Mouse (Mus musculus) ES-CJ7 (cell line): ENCODE data around the gene Kcnj10.

ENCODE experiments used
- DNase-seq: peaks from one replicate; pipeline ENCODE4 v3.0.0; 2011; ENCODE audit warnings: low read depth, low spot score

The Kcnj10 gene

DNA sequence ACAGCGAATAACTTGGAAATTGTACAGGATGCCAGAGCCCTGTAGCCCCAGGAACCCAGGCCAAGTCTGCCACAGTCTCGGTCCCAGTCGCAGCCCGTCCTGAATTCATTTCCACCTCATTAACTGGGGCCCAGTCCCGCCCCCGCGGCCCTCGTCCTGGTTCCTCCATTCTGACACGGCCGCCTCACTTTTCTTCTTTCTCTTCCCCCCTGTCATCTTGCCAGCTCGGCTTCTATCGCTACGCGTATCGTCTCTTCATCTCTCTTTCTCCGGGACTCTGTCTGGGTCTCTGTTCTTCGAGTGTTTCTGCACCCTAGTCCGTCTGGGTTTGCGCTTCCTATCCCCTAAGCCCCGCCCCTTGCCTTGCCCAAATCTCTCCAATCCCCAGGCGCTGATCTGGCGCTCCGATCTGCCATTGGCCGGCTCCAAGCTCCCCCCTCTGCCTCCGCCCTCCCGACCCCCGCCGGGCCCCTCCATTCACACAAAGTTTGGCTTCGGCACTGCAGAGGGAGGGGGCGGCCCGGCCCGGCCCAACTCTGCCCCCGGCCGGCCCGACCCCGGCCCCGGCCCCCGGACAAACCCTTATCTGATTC is at the start of gene Kcnj10:
Gene Kcnj10 (plus strand): TSS at position 482 of the 593 bp plus-strand sequence.
- DNase-seq: peak; percentile 92

DNA sequence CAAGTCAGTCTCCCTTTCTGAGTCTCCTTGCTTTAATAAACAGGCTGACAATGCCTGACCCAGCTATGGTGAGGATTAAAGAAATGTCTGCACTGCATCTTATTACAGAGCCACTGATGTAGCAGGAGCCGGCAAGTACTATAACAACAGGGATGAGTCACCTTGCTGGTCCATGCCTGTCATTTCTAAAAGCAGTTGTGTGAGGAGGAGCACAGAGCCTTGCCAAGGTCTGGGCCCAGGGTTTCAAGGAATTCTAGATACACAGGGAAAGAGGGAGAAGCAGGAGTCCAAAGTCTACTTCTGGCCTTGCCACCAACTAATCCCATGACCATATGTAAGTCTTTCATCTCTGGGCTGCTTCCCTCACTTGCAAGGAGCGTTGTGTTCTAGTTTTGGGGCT is 48.1 kb upstream of the Kcnj10 start:
- no peak for DNase-seq

DNA sequence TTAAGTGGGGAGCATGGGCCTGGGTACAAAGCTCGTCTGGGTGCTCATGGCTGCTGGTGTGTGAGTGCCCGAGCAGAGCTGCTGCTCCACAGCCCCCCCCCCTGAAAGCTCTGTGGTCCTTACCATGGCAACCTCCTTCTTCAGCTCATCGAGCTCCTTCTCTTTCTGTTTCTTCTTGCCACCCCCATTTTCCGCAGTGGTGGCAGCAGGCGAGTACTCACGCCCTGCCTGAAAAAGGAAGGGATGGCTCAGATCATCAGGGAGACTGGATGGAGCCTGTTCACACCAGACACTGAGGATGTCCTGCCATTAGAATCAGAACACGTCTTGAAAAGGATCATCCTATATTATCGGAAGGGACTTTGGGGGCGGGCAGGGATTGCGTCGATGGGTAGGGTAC is 47.6 kb upstream of the Kcnj10 start:
- DNase-seq: no peak

DNA sequence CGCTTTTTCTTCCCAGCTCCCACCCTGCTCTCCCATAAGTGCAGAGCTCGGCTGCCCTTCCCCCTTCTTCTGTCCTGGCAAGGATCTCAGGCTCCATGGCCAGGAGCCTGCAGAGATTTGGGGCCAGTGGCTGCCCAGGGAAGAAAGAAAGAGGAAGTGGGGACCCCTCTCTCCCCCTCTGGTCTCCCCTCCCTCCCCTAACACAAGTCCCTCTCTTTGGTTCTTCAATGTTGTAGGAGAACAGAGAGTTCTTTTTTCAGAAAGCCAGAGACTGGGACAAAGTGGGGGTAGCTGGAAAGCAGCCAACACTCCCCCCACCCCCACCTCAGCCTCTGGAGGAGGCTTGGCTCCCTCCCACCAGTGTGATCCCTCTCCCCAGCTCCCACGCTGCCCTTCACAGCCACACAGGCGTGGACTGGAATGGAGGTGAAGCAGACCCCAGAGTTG is 45.2 kb upstream of the Kcnj10 start:
- no peak for DNase-seq

DNA sequence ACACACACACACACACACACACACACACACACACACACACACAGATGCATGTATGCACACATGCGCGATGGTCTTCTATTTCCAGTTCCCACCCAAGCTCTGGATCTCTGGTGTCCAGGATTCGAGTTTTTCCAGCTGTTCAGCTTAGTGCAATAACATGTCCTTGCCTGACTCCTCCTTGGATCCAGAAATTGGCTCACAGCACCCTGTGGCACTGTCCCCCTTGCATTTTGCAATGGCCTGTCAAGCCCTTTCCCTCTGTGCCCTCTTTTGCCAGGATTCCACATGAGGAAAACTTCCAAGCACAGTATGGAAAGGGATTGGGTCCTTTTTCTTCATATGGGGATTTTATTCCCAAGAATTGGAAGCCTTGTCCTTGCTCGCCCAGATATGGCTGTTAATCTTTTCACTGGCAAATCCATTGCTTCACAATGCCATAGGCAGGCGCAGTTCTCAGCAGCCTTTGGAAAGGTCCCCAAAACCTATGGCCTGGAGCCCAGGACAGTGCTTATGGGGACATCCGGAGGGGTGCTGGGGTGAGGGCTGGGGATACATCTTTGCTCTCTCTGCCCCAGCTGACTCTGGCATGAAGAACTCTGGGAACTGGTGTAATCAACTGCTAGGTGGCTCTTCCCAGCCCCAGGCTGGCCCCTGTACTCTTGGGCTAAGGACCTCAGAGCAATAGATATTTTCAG is 44.0 kb upstream of the Kcnj10 start:
- no peak for DNase-seq

DNA sequence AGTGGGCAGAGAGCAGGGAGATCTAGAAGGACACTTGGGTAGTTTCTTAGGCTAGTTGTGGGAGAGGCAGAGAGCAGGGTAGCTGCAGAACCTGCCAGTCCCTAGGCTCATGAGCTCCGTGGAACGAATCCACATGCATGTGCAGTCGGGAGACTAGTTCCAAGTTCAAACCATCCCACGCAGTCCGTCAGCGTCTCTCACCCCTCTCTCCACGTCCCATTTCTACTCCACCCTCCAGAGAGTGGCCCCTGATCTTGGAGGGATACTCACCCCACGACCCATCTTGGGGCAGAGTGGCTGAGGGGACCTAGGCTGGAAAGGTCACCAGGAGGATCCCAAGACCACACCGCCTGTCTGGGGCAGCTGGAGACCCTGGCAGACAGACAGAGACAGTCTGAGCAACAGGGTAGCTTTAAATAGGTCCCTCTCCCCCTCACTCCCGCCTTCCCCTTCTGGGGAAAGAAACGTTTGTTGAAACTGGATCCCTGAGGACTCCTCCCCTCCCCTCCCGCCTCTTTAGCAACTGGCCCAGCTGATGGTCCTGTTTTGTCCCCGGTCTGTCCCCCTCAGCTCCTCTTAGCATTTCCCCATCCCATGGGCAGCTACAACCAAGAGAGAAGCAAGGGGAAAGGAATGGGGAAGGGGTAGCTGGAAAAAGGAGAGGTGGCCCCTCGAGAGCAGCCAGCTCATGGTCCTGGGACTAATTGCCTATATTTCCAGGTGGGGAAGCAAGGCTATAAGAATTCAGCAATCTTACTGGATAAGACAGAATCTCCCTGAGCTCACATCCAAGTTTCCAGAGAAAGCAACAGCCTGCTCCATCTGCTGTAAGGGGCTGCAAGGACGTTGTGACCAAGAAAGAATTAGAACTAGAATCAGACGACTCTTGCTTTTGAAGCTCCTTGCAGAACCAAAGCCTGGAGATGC is 43.1 kb upstream of the Kcnj10 start, which contains the start of gene Atp1a2:
Gene Atp1a2 (minus strand): TSS at position 454 of the 927 bp plus-strand sequence.
- DNase-seq: no peak

DNA sequence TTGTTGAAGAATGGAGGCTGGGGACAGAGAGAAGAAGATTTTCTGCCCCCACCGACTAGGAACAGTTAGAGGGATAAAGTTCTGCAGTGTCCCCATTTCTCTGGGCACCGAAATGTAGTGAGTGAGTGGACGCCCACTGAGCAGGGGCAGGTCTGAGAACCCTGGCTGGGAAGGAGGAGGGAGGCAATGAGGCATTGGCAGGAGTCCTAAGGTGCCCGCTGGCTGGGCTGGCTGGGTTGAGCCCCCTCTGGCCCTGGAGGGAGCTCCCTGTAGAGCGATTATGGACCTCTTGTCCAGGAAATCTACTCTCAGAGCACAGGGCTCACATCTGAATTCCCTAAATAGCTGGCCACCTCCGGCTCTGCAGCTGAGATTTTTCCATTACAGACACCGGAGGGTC is 41.5 kb upstream of the Kcnj10 start:
- no peak for DNase-seq

DNA sequence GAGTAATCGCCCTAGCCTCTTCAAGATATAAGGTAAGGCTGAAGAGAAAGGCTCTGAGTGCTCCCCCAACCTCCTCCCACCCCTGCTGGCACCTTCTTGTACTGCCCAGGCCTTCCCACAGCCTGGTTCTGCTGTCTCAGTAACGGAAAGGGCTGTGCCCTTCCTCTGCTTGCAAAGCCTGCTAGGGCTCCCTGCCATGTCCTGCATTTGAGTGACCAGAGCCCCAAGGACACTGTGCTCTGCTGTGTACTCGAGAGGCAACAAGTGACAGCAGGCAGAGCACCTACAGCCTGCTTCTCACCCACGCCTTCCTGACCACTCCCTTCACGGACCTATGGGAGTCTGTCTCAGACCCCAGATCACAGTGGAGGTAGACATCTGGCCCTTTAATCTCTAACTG is 40.8 kb upstream of the Kcnj10 start:
- DNase-seq: no peak

DNA sequence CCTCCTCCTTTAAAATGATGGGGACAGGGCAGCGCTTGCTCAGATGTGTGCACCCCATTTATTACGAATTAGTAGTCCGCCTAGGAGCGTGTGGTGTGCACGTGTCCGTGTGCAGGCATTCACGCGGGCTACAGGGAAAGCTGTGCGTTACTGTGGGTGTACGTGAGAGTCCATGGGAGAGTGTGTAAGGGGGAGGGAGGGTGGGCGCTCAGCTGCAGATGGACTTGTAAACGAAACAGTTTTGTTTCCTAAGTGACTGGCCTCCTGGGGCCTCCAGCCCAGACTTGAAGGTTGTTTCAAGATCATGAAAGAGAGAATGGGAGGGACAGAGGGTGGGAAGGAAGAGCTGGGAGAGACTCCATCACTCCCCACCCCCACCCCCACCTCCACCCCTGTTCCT is 39.8 kb upstream of the Kcnj10 start:
- peak; percentile 69 for DNase-seq

DNA sequence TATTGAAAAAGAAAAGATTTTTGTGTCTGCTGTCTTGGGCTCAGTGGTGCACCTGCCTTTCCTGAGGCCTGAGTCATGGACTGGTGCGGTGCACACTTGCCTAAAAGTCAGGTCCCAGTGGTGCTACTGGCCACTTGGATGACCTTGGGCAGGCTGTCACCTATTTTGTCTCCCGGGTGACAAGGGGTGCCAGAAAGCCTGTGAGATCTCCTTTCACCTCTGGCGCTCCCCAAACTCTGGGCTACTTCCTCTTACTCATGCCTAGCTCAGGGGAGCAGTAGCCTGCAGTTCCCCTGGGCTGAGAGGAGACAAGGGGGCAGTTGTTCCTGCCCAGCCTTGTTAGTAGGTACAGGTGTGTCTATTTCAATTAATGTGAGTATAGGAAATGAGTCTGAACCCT is 38.7 kb upstream of the Kcnj10 start:
- DNase-seq: no peak

DNA sequence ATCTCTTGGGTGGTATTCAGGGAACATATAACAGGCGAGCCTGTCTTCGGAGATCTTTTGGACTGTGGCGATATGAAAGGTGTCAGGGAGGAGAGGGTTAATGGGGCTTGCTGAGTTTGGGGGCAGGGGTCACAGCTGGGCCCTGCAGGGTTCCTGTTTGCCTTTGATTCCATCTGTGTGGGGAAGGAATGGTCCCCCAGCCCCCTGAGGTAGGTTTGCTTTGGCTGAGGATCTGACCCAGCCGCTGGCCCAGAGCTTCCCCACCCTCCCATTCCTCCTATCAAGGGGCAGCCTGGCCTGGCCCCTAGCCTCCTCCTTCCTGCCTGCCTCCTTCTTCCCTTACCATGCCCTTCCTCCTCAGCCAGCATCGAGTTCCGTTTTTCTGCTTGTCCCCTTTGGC is 38.2 kb upstream of the Kcnj10 start:
- no peak for DNase-seq

DNA sequence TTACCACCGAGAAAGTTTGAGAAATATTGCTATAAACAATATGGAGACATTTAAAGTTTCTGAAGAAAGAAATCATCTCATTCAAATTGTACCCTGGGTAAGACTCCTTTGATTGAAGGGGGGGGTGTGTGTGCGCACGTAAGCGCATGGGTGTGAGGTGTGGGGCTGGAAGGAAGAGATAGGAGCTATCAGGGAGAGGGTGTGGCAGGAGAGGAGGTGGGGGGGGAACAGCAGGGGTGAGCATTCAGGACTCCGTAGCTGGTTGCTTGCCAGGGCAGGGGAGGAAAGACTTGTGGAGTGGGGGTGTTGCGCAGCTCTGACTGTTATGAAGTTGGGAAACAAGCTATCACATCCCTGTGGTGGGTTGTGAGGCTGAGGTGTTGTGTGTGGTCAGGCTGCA is 36.6 kb upstream of the Kcnj10 start:
- DNase-seq: no peak

DNA sequence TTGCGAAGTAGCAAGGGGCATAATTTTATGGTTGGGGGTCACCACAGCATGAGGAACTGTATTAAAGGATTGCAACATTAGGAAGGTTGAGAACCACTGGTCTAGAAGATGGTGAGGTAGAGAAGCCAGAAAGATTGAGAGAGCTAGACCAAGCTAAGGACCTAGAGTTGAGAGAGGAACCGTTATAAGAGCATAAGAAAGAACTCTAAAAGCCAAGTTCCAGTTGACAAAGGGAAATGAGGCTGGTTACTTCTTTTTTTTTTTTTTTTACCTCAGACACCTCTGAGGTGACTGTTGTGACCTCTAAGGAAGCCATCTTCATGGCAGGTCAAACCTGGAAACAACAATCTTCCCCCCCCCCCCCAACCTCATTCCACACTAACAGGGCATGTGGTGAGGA is 35.9 kb upstream of the Kcnj10 start:
- DNase-seq: no peak

DNA sequence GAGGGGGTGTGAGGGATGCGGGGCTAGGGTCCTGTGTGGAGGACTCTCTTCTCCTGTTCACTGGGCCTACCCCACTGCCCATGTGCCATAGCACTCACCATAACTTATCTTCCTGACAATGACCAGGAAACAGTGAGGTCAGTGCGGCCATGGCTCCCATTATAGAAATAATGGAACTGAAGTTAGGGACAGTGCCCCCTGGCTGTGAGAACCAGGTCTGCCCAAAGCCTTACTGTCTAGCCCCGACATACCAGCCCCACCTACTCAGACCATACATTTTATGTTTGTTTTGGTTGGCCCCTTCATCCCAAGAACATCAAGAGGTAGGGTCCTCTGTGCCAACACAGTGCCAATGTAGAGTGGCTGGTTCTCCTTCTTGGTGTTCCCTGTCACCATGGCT is 35.4 kb upstream of the Kcnj10 start:
- DNase-seq: peak; percentile 57

DNA sequence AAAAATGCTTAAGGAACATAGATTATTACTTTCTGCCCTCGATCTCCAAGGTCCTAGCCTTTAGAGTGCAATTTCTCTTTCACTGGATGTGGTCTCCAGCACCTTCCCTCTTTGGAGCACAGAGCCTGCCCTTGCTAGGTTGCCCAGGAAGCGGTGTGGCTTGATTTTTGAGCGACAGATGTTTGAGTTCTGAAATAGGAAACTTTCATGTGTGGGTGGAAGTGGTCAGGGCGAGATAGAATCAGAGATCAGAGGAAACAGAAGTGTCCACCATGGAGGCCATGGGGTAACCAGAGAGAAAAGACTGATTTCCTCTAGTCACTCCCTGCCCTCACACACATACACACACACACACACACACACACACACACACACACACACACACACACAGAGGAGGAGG is 34.8 kb upstream of the Kcnj10 start:
- no peak for DNase-seq

DNA sequence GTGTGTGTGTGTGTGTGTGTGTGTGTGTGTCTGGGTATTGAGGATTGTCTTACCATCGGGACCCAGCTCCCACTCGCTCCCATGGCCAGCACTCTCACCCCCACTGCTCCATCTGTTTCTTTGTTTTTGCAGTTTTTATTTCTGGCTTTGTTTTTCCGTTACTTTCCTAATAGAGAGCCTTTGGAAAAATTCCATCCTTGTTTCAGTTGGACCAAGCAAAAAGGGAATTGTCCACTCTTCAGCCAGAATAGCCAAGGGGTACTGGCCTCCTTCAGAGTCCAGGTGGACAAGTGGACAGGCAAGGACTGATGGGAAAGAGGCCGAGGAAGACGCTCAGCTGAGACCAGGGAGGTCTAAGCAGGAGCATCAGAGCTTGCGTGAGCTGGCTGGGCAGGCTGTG is 34.1 kb upstream of the Kcnj10 start:
- no peak for DNase-seq

DNA sequence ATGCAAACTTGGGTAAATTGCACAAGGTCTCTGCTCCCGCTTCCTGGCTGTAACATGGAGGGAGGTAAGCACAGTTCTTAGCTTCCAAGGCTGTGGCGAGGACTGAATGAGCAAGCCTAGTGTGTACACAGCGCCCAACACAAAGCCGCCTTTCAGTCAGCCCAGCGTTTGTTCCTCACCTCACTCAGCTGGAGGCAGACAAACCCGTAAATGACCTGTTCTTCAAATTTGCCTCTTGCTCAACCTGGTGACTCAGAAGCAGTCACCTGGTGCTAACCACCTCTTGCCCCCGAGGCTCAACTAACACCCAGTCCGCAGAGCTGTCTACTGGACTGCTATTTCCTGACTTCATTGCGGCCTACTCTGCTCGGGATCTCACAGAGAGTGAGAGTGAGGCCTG is 33.1 kb upstream of the Kcnj10 start:
- no peak for DNase-seq

DNA sequence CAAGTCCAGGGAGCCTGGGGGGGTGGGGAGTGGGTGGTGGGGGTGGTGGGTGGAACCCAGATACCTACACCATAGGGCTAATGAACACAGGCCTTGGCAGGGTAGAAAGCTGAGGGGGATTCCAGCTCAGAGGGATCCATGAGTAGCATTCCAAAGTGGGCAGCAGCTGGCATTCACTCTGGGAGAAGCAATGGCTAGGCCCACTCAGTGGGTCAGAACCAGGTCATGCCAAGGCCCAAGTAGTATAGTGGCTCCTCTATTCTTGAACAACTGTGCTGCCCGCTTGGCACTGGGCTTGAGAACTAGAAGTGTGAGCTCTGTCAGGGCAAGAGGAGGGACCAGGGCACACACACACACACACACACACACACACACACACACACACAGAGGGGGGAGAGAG is 32.6 kb upstream of the Kcnj10 start:
- DNase-seq: no peak

DNA sequence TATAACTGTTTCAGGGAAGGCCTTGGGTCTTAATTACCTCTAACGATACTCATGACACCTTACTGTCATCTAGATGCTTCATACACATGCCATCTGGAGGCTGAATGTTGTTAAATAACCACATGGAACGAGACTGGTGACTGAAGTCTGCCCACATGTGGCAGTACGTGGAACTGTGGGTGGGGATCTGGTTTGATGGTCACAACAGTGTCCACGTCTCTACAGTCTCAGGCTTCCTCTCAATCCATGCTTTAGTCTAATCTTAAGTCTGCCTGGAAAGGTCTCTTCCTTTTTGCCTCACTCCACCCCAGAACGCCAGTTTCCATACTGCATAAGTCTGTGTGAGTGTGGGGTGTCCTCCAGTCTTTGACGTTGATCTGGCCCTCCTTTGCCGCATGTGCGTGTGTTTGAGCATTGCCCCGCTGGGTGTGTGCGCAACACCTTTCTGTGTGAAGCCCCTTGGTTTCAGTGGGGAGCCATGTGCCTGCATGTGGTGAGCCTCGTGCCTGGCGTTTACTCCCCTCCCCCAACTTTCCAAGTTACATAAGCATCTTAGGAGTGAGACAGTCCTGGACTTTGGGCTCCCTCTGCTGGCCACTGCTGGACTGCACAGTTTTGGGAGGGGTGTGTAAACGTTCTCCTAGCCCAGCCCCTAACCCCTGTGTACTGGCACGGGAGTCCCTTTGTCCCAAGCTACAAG is 31.2 kb upstream of the Kcnj10 start:
- DNase-seq: peak; percentile 99

DNA sequence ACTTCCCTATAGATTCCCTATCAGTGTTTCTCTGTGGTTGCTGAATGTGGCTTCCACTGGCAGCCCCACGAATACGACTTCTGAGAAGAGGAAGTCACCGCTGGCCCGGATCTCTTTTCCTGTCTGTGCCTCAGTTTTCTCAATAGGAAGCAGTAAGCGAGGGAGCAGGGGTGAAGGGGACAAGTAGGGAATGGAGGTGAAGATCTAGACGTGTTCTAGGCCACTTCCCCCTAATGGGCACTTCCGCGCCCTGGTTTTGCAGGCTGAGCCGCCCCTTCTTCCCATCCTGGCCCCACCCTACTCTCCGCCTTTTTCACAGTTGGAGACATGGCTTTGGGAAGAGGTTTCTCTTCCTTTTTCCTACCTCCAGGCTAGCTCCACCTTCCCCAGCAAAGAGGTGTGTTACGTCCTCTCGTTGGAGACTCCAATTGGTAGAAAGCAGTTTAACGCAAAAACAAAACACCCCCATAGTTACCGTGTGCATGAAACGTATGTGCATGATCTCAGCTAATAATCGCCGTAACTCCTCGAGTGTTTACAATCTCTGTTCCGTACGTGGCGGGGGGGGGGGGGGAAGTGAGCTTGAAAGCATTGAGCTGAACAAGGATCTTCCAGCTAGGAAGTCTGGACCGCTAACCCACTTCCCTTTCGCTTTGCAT is 29.6 kb upstream of the Kcnj10 start:
- DNase-seq: peak; percentile 95
